Mouse (Mus musculus): ENCODE results near the gene Esp34. TPM values are rescaled to one million over a fixed set of nuclear protein-coding genes. Genes with fewer than 3 reads are reported as not detected.

The Esp34 gene
- polyA plus RNA-seq (2015; fragmentation: Illumina TruSeq; extraction: RNeasy Lipid Tissue Mini Kit (QIAGEN cat#74804); ENCODE audit: insufficient read depth, low read depth, low replicate concordance) = not detected

DNA sequence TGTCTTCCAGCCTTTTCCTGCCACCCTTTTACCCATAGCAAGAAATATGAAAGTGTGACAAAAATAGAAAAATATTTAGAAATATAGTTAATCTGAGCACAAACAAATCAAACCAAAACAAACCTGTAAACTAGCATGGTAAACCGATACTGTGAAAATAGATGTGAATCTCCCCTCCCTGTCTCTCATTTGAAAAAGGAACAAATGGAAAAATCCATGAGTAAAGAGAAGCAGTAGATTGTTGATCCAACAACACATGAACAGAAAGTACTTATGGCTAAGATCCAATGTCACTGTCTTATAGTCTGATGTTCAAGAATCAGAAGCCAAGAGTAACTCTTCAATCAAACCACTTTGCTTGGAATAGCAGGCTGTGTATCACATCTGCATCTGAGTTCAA lies at the start of gene Esp34:
Esp34 (plus strand) TSS at position 301 of the 400 bp plus-strand sequence.

Other genes starting within 250 kb of the Esp34 start
- gene Olfr137, start 246.6 kb upstream of the Esp34 start, polyA plus RNA-seq (2015; fragmentation: Illumina TruSeq; extraction: RNeasy Lipid Tissue Mini Kit (QIAGEN cat#74804); ENCODE audit: insufficient read depth, low read depth, low replicate concordance) = not detected
- not detected for gene Olfr136, start 224.4 kb upstream of the Esp34 start, polyA plus RNA-seq (2015; fragmentation: Illumina TruSeq; extraction: RNeasy Lipid Tissue Mini Kit (QIAGEN cat#74804); ENCODE audit: insufficient read depth, low read depth, low replicate concordance)
- gene Esp36, start 134.0 kb upstream of the Esp34 start, polyA plus RNA-seq (2015; fragmentation: Illumina TruSeq; extraction: RNeasy Lipid Tissue Mini Kit (QIAGEN cat#74804); ENCODE audit: insufficient read depth, low read depth, low replicate concordance) = not detected
- not detected for gene Esp31, start 85.3 kb downstream of the Esp34 start, polyA plus RNA-seq (2015; fragmentation: Illumina TruSeq; extraction: RNeasy Lipid Tissue Mini Kit (QIAGEN cat#74804); ENCODE audit: insufficient read depth, low read depth, low replicate concordance)